Mouse (Mus musculus): Measurements from ENCODE around the gene Slc29a2. TPM values are rescaled to one million over a fixed set of nuclear protein-coding genes. Genes with fewer than 3 reads are reported as not detected.
"Not testable (repeated sequence)": the region's sequence is repeated elsewhere in the genome, so short reads cannot be mapped to it uniquely, and the experiment has no call there.

The Slc29a2 gene
- polyA plus RNA-seq, 1 experiment: 18.5 TPM

- TF ChIP-seq CTCF (IDR thresholded peaks at IDR 0.05; ENCODE audit: low read depth, low read length): no peak
- TF ChIP-seq EP300 (IDR thresholded peaks at IDR 0.05; ENCODE audit: insufficient read depth, low read depth, low read length): no peak
- TF ChIP-seq POLR2A (IDR thresholded peaks at IDR 0.05; ENCODE audit: insufficient read depth, low read length): no peak
- Histone ChIP-seq H3K9ac (ENCODE audit: low read depth, poor library complexity, severe bottlenecking) (no peak overlapping the region), H3K4me1 (ENCODE audit: control insufficient read depth, insufficient read depth, low read length) (no peaks in the 10 kb centered on the region), H3K27ac (ENCODE audit: insufficient read depth, low read length) (no peak overlapping the region), H3K9me3 (replicated peaks; ENCODE audit: control insufficient read depth, insufficient read depth, low read length, poor library complexity, severe bottlenecking) (no peaks in the 10 kb centered on the region), H3K4me3 (ENCODE audit: low read depth, low read length) (no peak overlapping the region; the same call in 1 of the 2 replicates), H3K27me3 (ENCODE audit: control insufficient read depth, insufficient read depth, low read length, poor library complexity, severe bottlenecking) (peaks cover 13% of the 10 kb centered on the region), H3K36me3 (ENCODE audit: control insufficient read depth, insufficient read depth, low read length, poor library complexity, severe bottlenecking) (no peaks in the 10 kb centered on the region)
Measured at GRCm38 (mm10) chr19:4990716-4991115, 32.9 kb upstream of the Slc29a2 start.

GRCm38 (mm10) chr19:4992371-4992770 is 31.3 kb upstream of the Slc29a2 start:
- Histone ChIP-seq H3K36me3 (ENCODE audit: control insufficient read depth, insufficient read depth, low read length, poor library complexity, severe bottlenecking) (no peaks in the 10 kb centered on the region), H3K9ac (ENCODE audit: low read depth, poor library complexity, severe bottlenecking) (no peak overlapping the region), H3K27me3 (ENCODE audit: control insufficient read depth, insufficient read depth, low read length, poor library complexity, severe bottlenecking) (peaks cover 13% of the 10 kb centered on the region), H3K27ac (ENCODE audit: insufficient read depth, low read length) (no peak overlapping the region), H3K9me3 (replicated peaks; ENCODE audit: control insufficient read depth, insufficient read depth, low read length, poor library complexity, severe bottlenecking) (no peaks in the 10 kb centered on the region), H3K4me1 (ENCODE audit: control insufficient read depth, insufficient read depth, low read length) (no peaks in the 10 kb centered on the region), H3K4me3 (ENCODE audit: low read depth, low read length) (no peak overlapping the region)
- TF ChIP-seq EP300 (IDR thresholded peaks at IDR 0.05; ENCODE audit: insufficient read depth, low read depth, low read length) (no peak), CTCF (IDR thresholded peaks at IDR 0.05; ENCODE audit: low read depth, low read length) (no peak), POLR2A (IDR thresholded peaks at IDR 0.05; ENCODE audit: insufficient read depth, low read length) (no peak)

GRCm38 (mm10) chr19:4992904-4993303 is 30.8 kb upstream of the Slc29a2 start:
- TF ChIP-seq POLR2A (IDR thresholded peaks at IDR 0.05; ENCODE audit: insufficient read depth, low read length) (no peak), CTCF (IDR thresholded peaks at IDR 0.05; ENCODE audit: low read depth, low read length) (no peak), EP300 (IDR thresholded peaks at IDR 0.05; ENCODE audit: insufficient read depth, low read depth, low read length) (no peak)
- Histone ChIP-seq H3K36me3 (ENCODE audit: control insufficient read depth, insufficient read depth, low read length, poor library complexity, severe bottlenecking) (no peaks in the 10 kb centered on the region), H3K27me3 (ENCODE audit: control insufficient read depth, insufficient read depth, low read length, poor library complexity, severe bottlenecking) (peaks cover 13% of the 10 kb centered on the region), H3K9me3 (replicated peaks; ENCODE audit: control insufficient read depth, insufficient read depth, low read length, poor library complexity, severe bottlenecking) (no peaks in the 10 kb centered on the region), H3K4me3 (ENCODE audit: low read depth, low read length) (no peak overlapping the region), H3K9ac (ENCODE audit: low read depth, poor library complexity, severe bottlenecking) (no peak overlapping the region), H3K27ac (ENCODE audit: insufficient read depth, low read length) (no peak overlapping the region), H3K4me1 (ENCODE audit: control insufficient read depth, insufficient read depth, low read length) (no peaks in the 10 kb centered on the region)

GRCm38 (mm10) chr19:4994043-4994442 is 29.6 kb upstream of the Slc29a2 start:
- Histone ChIP-seq H3K9ac (ENCODE audit: low read depth, poor library complexity, severe bottlenecking) (no peak overlapping the region), H3K9me3 (replicated peaks; ENCODE audit: control insufficient read depth, insufficient read depth, low read length, poor library complexity, severe bottlenecking) (no peaks in the 10 kb centered on the region), H3K27me3 (ENCODE audit: control insufficient read depth, insufficient read depth, low read length, poor library complexity, severe bottlenecking) (peaks cover 13% of the 10 kb centered on the region), H3K36me3 (ENCODE audit: control insufficient read depth, insufficient read depth, low read length, poor library complexity, severe bottlenecking) (no peaks in the 10 kb centered on the region), H3K4me3 (ENCODE audit: low read depth, low read length) (no peak overlapping the region), H3K4me1 (ENCODE audit: control insufficient read depth, insufficient read depth, low read length) (no peaks in the 10 kb centered on the region), H3K27ac (ENCODE audit: insufficient read depth, low read length) (no peak overlapping the region)
- TF ChIP-seq CTCF (IDR thresholded peaks at IDR 0.05; ENCODE audit: low read depth, low read length) (no peak), POLR2A (IDR thresholded peaks at IDR 0.05; ENCODE audit: insufficient read depth, low read length) (no peak), EP300 (IDR thresholded peaks at IDR 0.05; ENCODE audit: insufficient read depth, low read depth, low read length) (no peak)

- H3K9ac ChIP-seq (ENCODE audit: low read depth, poor library complexity, severe bottlenecking): no peak overlapping the region
- no peak for TF ChIP-seq EP300 (IDR thresholded peaks at IDR 0.05; ENCODE audit: insufficient read depth, low read depth, low read length)
Measured at GRCm38 (mm10) chr19:4999445-5000140, 24.1 kb upstream of the Slc29a2 start.

GRCm38 (mm10) chr19:5001666-5002406 is 21.8 kb upstream of the Slc29a2 start:
- H3K9me3 ChIP-seq (replicated peaks; ENCODE audit: control insufficient read depth, insufficient read depth, low read length, poor library complexity, severe bottlenecking): no peaks in the 10 kb centered on the region
- no peaks in the 10 kb centered on the region for H3K27me3 ChIP-seq (ENCODE audit: control insufficient read depth, insufficient read depth, low read length, poor library complexity, severe bottlenecking)
- TF ChIP-seq EP300 (IDR thresholded peaks at IDR 0.05; ENCODE audit: insufficient read depth, low read depth, low read length) (no peak), CTCF (IDR thresholded peaks at IDR 0.05; ENCODE audit: low read depth, low read length) (peak; percentile 98)
- no peaks in the 10 kb centered on the region for H3K36me3 ChIP-seq (ENCODE audit: control insufficient read depth, insufficient read depth, low read length, poor library complexity, severe bottlenecking)
- H3K4me1 ChIP-seq (ENCODE audit: control insufficient read depth, insufficient read depth, low read length): no peaks in the 10 kb centered on the region
- peak overlapping the region; percentile 45 for H3K4me3 ChIP-seq (ENCODE audit: low read depth, low read length)
- H3K9ac ChIP-seq (ENCODE audit: low read depth, poor library complexity, severe bottlenecking): no peak overlapping the region
- no peak overlapping the region for H3K27ac ChIP-seq (ENCODE audit: insufficient read depth, low read length)

More at GRCm38 (mm10) chr19:4999445-5000140, 24.1 kb upstream of the Slc29a2 start:
- Histone ChIP-seq H3K9me3 (replicated peaks; ENCODE audit: control insufficient read depth, insufficient read depth, low read length, poor library complexity, severe bottlenecking) (no peaks in the 10 kb centered on the region), H3K4me3 (ENCODE audit: low read depth, low read length) (no peak overlapping the region), H3K27me3 (ENCODE audit: control insufficient read depth, insufficient read depth, low read length, poor library complexity, severe bottlenecking) (no peaks in the 10 kb centered on the region), H3K4me1 (ENCODE audit: control insufficient read depth, insufficient read depth, low read length) (no peaks in the 10 kb centered on the region), H3K36me3 (ENCODE audit: control insufficient read depth, insufficient read depth, low read length, poor library complexity, severe bottlenecking) (no peaks in the 10 kb centered on the region), H3K27ac (ENCODE audit: insufficient read depth, low read length) (no peak overlapping the region)

- not testable (repeated sequence) for H3K36me3 ChIP-seq (ENCODE audit: control insufficient read depth, insufficient read depth, low read length, poor library complexity, severe bottlenecking); H3K4me1 ChIP-seq (ENCODE audit: control insufficient read depth, insufficient read depth, low read length); H3K9me3 ChIP-seq (replicated peaks; ENCODE audit: control insufficient read depth, insufficient read depth, low read length, poor library complexity, severe bottlenecking); H3K27me3 ChIP-seq (ENCODE audit: control insufficient read depth, insufficient read depth, low read length, poor library complexity, severe bottlenecking); H3K4me3 ChIP-seq (ENCODE audit: low read depth, low read length); H3K27ac ChIP-seq (ENCODE audit: insufficient read depth, low read length); H3K9ac ChIP-seq (ENCODE audit: low read depth, poor library complexity, severe bottlenecking)
Measured at GRCm38 (mm10) chr19:5003644-5004043, 20.0 kb upstream of the Slc29a2 start.
